Mouse (Mus musculus) forebrain, embryonic 14.5 days (tissue): Measurements from ENCODE around the gene Ftcd. TPM values are rescaled to one million over a fixed set of nuclear protein-coding genes. Genes with fewer than 3 reads are reported as not detected.

Experiments
- ATAC-seq: fragments of 200-750 bp; cut with Nextera tagmentation; 2 replicates; pipeline ENCODE4 v1.8.0; 2017; ENCODE audit warnings: mild to moderate bottlenecking, moderate library complexity
- DNase-seq: peaks from one replicate; pipeline ENCODE4 v3.0.0-alpha.2; 2015; ENCODE audit warnings: low spot score
- H3K27ac ChIP-seq: fragments of 300-500 bp; sonication (generic); 2 replicates; pipeline ENCODE4 v1.5.1; 2014; ENCODE audit warnings: low read depth, mild to moderate bottlenecking, control low read depth, low read length, moderate library complexity
- H3K27me3 ChIP-seq: fragments of 300-500 bp; sonication (generic); replicated peaks from 2 replicates; pipeline ENCODE4 v1.6.1; 2014; ENCODE audit warnings: low read length, control low read depth, mixed read lengths; ENCODE audit not compliant: control insufficient read depth, insufficient read depth
- H3K36me3 ChIP-seq: fragments of 300-500 bp; sonication (generic); 2 replicates; pipeline ENCODE4 v1.6.1; 2014; ENCODE audit warnings: low read length, control low read depth; ENCODE audit not compliant: control insufficient read depth, insufficient read depth
- H3K4me1 ChIP-seq: fragments of 300-500 bp; sonication (generic); 2 replicates; pipeline ENCODE4 v1.6.1; 2014; ENCODE audit warnings: antibody characterized with exemption, low read length, control low read depth; ENCODE audit not compliant: control insufficient read depth, insufficient read depth
- H3K4me2 ChIP-seq: fragments of 300-500 bp; sonication (generic); 2 replicates; pipeline ENCODE4 v1.6.1; 2014; ENCODE audit warnings: mild to moderate bottlenecking, control low read depth, low read length
- H3K4me3 ChIP-seq: fragments of 300-500 bp; sonication (generic); 2 replicates; pipeline ENCODE4 v1.5.1; 2014; ENCODE audit warnings: low read depth, low read length, control low read depth
- H3K9ac ChIP-seq: fragments of 300-500 bp; sonication (generic); 2 replicates; pipeline ENCODE4 v1.6.1; 2014; ENCODE audit warnings: mild to moderate bottlenecking, low read length, control low read depth, moderate library complexity
- H3K9me3 ChIP-seq: fragments of 300-500 bp; sonication (generic); replicated peaks from 2 replicates; pipeline ENCODE4 v1.6.1; 2016; ENCODE audit warnings: low read length, control low read depth, mixed read lengths; ENCODE audit not compliant: control insufficient read depth
- WGBS: fragments of 180-500 bp; shearing (Covaris S2); extraction: QIAGEN DNeasy Blood & Tissue Kit; methylation state at CpG from one replicate; pipeline ENCODE4 v1.1.7; 2014; 5-methylcytosine and 5-hydroxymethylcytosine counted together
- polyA plus RNA-seq: library from polyadenylated mRNA; unstranded; fragments of >200 nt; fragmentation: Nextera tagmentation; extraction: Ambion mirVana; gene quantifications from 2 replicates; pipeline ENCODE4 v1.2.1, GENCODE M21; 2014

The Ftcd gene
- polyA plus RNA-seq, result not detected in 2 replicates

DNA sequence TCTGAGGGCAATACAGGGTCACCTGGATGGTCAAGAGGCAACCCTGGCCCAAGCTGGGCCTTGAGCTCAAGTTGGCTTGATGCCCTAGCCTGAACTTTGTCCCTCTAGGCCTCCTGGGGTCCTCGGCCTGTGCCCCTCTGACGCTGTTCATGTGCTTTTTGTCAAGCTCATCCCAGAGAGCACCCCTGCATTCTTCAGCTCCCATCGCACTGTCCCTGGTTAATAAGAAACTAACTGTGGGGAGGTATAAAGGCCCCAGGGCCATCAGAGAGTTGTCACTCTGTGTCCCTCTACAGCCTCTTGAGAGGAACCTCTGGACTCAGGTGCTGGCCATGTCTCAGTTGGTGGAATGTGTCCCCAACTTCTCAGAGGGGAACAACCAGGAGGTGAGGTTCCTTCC lies at the start of gene Ftcd:
TSS of gene Ftcd (plus strand) at position 275 of the 400 bp plus-strand sequence.
- H3K9ac ChIP-seq, result no peak within 1 kb of the TSS
- H3K4me2 ChIP-seq, result no peak within 1 kb of the TSS
- H3K27me3 ChIP-seq, result no peaks in the 10 kb centered on the region
- no peak within 1 kb of the TSS for H3K27ac ChIP-seq
- no peaks in the 10 kb centered on the region for H3K9me3 ChIP-seq
- ATAC-seq, result no peak
- no peaks in the 10 kb centered on the region for H3K36me3 ChIP-seq
- DNase-seq, result no peak
- WGBS, result 87% methylated on average over 3 of the region's 3 CpGs
- no peak within 1 kb of the TSS for H3K4me3 ChIP-seq
- no peaks in the 10 kb centered on the region for H3K4me1 ChIP-seq

DNA sequence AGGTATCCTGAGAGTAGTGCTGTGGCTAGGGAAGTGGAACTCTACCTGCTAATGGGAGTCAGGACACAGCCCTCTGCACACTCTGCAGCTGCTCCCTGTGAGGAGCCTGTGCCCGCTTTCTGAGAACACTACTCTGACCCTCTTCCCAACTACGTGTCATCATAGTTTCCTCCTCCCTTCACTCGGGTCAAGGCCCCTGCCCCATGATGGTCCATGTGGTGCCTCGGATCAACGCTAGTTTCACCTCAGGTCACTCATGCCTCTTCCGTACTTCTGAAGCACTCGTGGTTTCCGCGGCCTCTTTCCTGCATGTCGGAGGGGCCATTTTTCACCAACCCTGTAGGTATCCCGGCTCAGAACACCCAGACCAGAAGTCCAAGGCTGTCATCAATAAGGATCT lies 44.5 kb upstream of the Ftcd start:
- Histone ChIP-seq H3K9me3 (no peaks in the 10 kb centered on the region), H3K9ac (peak overlapping the region; percentile 25), H3K4me3 (peak overlapping the region; percentile 69), H3K4me1 (peaks cover 4% of the 10 kb centered on the region; the same call in 1 of the 2 replicates), H3K27ac (0 out of 2 replicates have a peak overlapping the region, but pooled peaks have one; percentile 2), H3K4me2 (peak overlapping the region; percentile 82), H3K36me3 (peaks cover 20% of the 10 kb centered on the region), H3K27me3 (no peaks in the 10 kb centered on the region)
- 4% methylated on average over 11 of the region's 11 CpGs for WGBS
- DNase-seq (no peak), ATAC-seq (no peak)

DNA sequence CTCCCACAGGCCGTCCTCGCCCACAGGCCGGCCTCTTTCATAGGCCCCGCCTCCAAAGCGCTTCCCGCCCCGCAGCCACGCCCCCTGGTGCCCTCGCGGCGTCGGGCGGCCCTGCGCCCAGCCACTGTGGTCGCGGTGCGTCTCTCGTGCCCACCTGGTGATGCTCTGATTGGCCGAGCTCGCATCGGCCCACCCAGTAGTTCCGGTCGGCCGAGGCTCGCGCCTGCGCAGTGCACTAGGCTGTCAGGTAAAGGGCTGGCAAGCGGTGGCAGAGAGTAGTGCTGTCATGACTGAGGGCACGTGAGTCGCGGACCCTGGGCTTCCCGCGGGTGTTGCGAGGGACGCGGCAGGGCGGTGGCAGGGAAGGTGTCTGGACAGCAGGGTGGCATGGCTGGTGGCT lies 44.1 kb upstream of the Ftcd start, which contains the start of gene Lss:
TSS of gene Lss (plus strand) at position 214 of the 400 bp plus-strand sequence.
- no peaks in the 10 kb centered on the region for H3K9me3 ChIP-seq
- peaks cover 4% of the 10 kb centered on the region; the same call in 1 of the 2 replicates for H3K4me1 ChIP-seq
- peak within 1 kb of the TSS; percentile 82 for H3K27ac ChIP-seq
- H3K36me3 ChIP-seq, result peaks cover 25% of the 10 kb centered on the region
- no peaks in the 10 kb centered on the region for H3K27me3 ChIP-seq
- peak; percentile 98 for DNase-seq
- peak within 1 kb of the TSS; percentile 69 for H3K4me3 ChIP-seq
- peak; percentile 100 for ATAC-seq
- H3K4me2 ChIP-seq, result peak within 1 kb of the TSS; percentile 82
- 0% methylated on average over 34 of the region's 37 CpGs for WGBS
- peak within 1 kb of the TSS; percentile 79 for H3K9ac ChIP-seq

GRCm38 (mm10) chr10:76531828-76532227 lies 43.6 kb upstream of the Ftcd start:
- H3K9ac ChIP-seq, result peak overlapping the region; percentile 79
- H3K4me3 ChIP-seq, result peak overlapping the region; percentile 69
- no peaks in the 10 kb centered on the region for H3K27me3 ChIP-seq
- no peaks in the 10 kb centered on the region for H3K9me3 ChIP-seq
- ATAC-seq (peak; percentile 30; the same call in 1 of the 2 replicates), DNase-seq (no peak)
- 2% methylated on average over 14 of the region's 14 CpGs for WGBS
- peaks cover 4% of the 10 kb centered on the region; the same call in 1 of the 2 replicates for H3K4me1 ChIP-seq
- peak overlapping the region; percentile 82 for H3K4me2 ChIP-seq
- H3K36me3 ChIP-seq, result peaks cover 30% of the 10 kb centered on the region
- H3K27ac ChIP-seq, result peak overlapping the region; percentile 82

DNA sequence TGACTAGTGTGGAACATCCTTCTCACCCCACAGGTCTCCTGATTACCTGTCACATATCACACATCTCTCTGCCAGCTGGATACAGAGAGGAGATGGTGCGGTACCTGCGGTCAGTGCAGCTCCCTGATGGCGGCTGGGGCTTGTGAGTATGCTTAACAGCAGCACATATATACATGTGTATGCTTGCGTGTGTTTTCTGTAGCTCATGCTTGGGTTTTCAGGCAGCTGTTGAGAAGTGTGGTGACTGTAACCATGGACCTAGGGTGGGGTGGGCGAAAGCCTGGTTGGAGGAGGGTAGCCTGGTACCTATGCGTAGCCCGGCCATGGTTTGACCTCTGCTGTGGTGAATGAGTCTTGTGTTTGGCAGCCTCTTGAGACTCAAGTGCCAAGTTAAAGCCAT lies 39.9 kb upstream of the Ftcd start:
- H3K4me2 ChIP-seq, result no peak overlapping the region
- H3K27ac ChIP-seq, result no peak overlapping the region
- no peak for ATAC-seq
- no peak for DNase-seq
- H3K36me3 ChIP-seq, result peaks cover 65% of the 10 kb centered on the region
- 98% methylated on average over 7 of the region's 7 CpGs for WGBS
- H3K4me3 ChIP-seq, result no peak overlapping the region
- H3K9me3 ChIP-seq, result no peaks in the 10 kb centered on the region
- H3K4me1 ChIP-seq, result peaks cover 4% of the 10 kb centered on the region; the same call in 1 of the 2 replicates
- no peak overlapping the region for H3K9ac ChIP-seq
- no peaks in the 10 kb centered on the region for H3K27me3 ChIP-seq

- 79% methylated on average over 9 of the region's 9 CpGs for WGBS
- Histone ChIP-seq H3K9me3 (no peaks in the 10 kb centered on the region), H3K4me2 (no peak overlapping the region), H3K9ac (no peak overlapping the region), H3K4me3 (no peak overlapping the region), H3K4me1 (peaks cover 1% of the 10 kb centered on the region; the same call in 1 of the 2 replicates), H3K27me3 (no peaks in the 10 kb centered on the region), H3K27ac (no peak overlapping the region), H3K36me3 (peaks cover 86% of the 10 kb centered on the region)
- DNase-seq (no peak), ATAC-seq (no peak)
Observed at GRCm38 (mm10) chr10:76537619-76538018, 37.8 kb upstream of the Ftcd start.

GRCm38 (mm10) chr10:76541336-76542085 lies 33.9 kb upstream of the Ftcd start:
- no peak for ATAC-seq
- Histone ChIP-seq H3K27me3 (no peaks in the 10 kb centered on the region), H3K4me3 (no peak overlapping the region), H3K4me1 (no peaks in the 10 kb centered on the region), H3K36me3 (peaks cover 99% of the 10 kb centered on the region), H3K9me3 (no peaks in the 10 kb centered on the region), H3K27ac (no peak overlapping the region), H3K9ac (no peak overlapping the region), H3K4me2 (no peak overlapping the region)
- WGBS, result 95% methylated on average over 11 of the region's 11 CpGs
- DNase-seq, result no peak

DNA sequence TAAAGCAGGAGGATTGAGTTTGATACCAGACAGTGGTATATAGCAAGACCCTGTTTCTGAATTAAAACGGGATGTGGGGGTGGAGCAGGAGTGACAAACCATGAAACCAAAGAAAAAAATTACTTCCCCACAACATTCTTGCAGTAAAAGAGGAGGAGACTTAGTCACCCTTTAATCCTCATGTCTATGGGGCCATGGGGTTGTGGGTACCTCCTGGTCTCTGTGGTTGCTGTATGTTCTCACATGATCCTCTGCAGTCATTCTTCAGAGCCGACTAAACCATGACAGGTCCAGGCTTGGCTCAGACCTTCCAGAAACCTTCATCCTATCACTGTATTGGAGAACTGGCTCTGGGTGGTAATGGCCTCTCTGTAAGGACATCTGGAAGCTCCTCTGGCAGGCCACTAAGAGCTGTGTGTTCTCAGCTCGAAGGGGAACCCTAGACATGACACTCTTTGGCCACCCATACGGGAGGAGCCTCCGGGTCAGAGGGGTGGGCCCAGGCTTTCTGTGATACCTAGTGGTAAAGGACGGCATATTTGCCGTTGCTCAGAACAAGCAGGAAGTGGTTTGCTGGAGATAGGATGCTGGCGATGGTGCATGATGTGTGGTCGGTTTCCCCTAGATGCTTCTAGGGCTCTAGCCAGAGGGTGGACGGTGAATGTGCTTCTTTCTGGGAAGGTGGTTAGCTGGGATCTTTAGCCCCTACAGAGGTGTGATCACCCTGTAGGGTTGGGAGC lies 32.6 kb upstream of the Ftcd start:
- Histone ChIP-seq H3K4me2 (no peak overlapping the region), H3K4me1 (no peaks in the 10 kb centered on the region), H3K27me3 (no peaks in the 10 kb centered on the region), H3K9ac (no peak overlapping the region), H3K27ac (no peak overlapping the region), H3K9me3 (no peaks in the 10 kb centered on the region), H3K36me3 (peaks cover 99% of the 10 kb centered on the region), H3K4me3 (no peak overlapping the region)
- ATAC-seq (no peak), DNase-seq (no peak)
- WGBS, result 91% methylated on average over 10 of the region's 10 CpGs
